In the genomic region with DNA sequence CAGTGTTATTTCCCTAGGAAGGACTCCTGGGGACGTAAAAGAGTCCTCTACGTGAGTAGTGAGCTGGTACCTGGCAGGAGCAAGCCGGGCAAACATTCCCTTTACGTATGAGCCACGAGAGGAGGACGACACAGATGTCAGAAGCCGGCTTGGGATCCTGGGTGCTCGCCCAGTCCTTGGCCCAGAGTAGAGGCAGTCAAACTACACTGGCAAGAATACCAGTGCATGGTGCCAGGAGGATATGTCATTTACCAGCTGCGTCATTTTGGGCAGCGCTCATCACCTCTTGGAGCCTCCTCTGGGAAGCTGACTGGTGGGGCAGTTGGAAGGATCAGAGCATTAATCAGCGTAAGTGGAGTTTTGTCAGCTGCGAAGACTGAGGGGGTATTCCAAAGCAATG, we compare ENCODE assay signal across 9 mouse cellular contexts.
DNase-seq lines count a peak whose midpoint lies in the region; ATAC-seq and TF ChIP-seq lines count a peak whose summit lies in the region.
"Had no signal": no experiment of that assay in that cellular context is flagged by ENCODE, and none has a peak within 500 bp of the region (broad histone marks: within the 10 kb centered on the region; RNA-seq: fewer than 3 reads in every experiment).

No protein-coding gene starts in this region.

- no peak overlapping the region for H3K4me2 ChIP-seq in midbrain, postnatal 0 days (ENCODE audit: low read depth, low read length, poor library complexity, severe bottlenecking)
- no peak overlapping the region for H3K4me2 ChIP-seq in midbrain, embryonic 13.5 days (replicated peaks)
- H3K4me2 ChIP-seq in forebrain, embryonic 16.5 days (ENCODE audit: low read length): no peak overlapping the region
- no peak overlapping the region for H3K4me2 ChIP-seq in midbrain, embryonic 11.5 days

- H3K27me3 ChIP-seq in midbrain, postnatal 0 days (ENCODE audit: insufficient read depth, low read length): no peaks in the 10 kb centered on the region
- no peaks in the 10 kb centered on the region for H3K27me3 ChIP-seq in midbrain, embryonic 13.5 days
- H3K27me3 ChIP-seq in forebrain, embryonic 16.5 days (replicated peaks; ENCODE audit: control insufficient read depth, insufficient read depth, low read length): no peaks in the 10 kb centered on the region
- H3K27me3 ChIP-seq in midbrain, embryonic 11.5 days (ENCODE audit: control insufficient read depth, insufficient read depth, low read length): no peaks in the 10 kb centered on the region

- no peak overlapping the region for H3K27ac ChIP-seq in midbrain, postnatal 0 days (ENCODE audit: low read depth, low read length)
- H3K27ac ChIP-seq in midbrain, embryonic 13.5 days: no peak overlapping the region
- no peak overlapping the region for H3K27ac ChIP-seq in forebrain, embryonic 16.5 days (ENCODE audit: low read length)
- H3K27ac ChIP-seq in midbrain, embryonic 11.5 days (ENCODE audit: low read depth, low read length): no peak overlapping the region
- H3K27ac ChIP-seq: layer of hippocampus, adult 2 months had no signal

- DNase-seq in midbrain, postnatal 0 days (ENCODE audit: low spot score): peak; percentile 75
- peak; percentile 68 to 80 for DNase-seq in heart, postnatal 14 days
- peak; percentile 7 for DNase-seq in right cerebral cortex, postnatal 14 days
- no peak for DNase-seq in midbrain, embryonic 11.5 days (ENCODE audit: low spot score, missing footprints)
- DNase-seq in spleen, adult 12 weeks (ENCODE audit: low spot score): no peak

- H3K9ac ChIP-seq in midbrain, postnatal 0 days (replicated peaks; ENCODE audit: low read length, poor library complexity, severe bottlenecking): no peak overlapping the region
- no peak overlapping the region for H3K9ac ChIP-seq in midbrain, embryonic 13.5 days (replicated peaks)
- no peak overlapping the region for H3K9ac ChIP-seq in forebrain, embryonic 16.5 days (replicated peaks; ENCODE audit: low read depth, low read length)
- H3K9ac ChIP-seq in midbrain, embryonic 11.5 days (ENCODE audit: low read length): no peak overlapping the region

- no peak for ATAC-seq in midbrain, postnatal 0 days (ENCODE audit: low FRiP score)
- ATAC-seq in midbrain, embryonic 13.5 days: no peak
- peak; percentile 83 for ATAC-seq in forebrain, embryonic 16.5 days
- no peak for ATAC-seq in midbrain, embryonic 11.5 days (ENCODE audit: low FRiP score)

- H3K36me3 ChIP-seq in midbrain, postnatal 0 days (ENCODE audit: insufficient read depth, low read length): no peaks in the 10 kb centered on the region
- H3K36me3 ChIP-seq in midbrain, embryonic 13.5 days: no peaks in the 10 kb centered on the region
- H3K36me3 ChIP-seq in forebrain, embryonic 16.5 days (ENCODE audit: control insufficient read depth, insufficient read depth): no peaks in the 10 kb centered on the region
- H3K36me3 ChIP-seq in midbrain, embryonic 11.5 days (ENCODE audit: control insufficient read depth, insufficient read depth, low read length): no peaks in the 10 kb centered on the region

- H3K4me1 ChIP-seq in midbrain, postnatal 0 days (ENCODE audit: insufficient read depth, low read length): no peaks in the 10 kb centered on the region
- no peaks in the 10 kb centered on the region for H3K4me1 ChIP-seq in midbrain, embryonic 13.5 days (replicated peaks)
- peaks cover 8% of the 10 kb centered on the region for H3K4me1 ChIP-seq in forebrain, embryonic 16.5 days (replicated peaks; ENCODE audit: control insufficient read depth, insufficient read depth, low read length)
- H3K4me1 ChIP-seq in midbrain, embryonic 11.5 days (ENCODE audit: control insufficient read depth, insufficient read depth, low read length): no peaks in the 10 kb centered on the region

- H3K4me3 ChIP-seq in midbrain, postnatal 0 days (ENCODE audit: low read depth, low read length): no peak overlapping the region
- no peak overlapping the region for H3K4me3 ChIP-seq in midbrain, embryonic 13.5 days (replicated peaks)
- H3K4me3 ChIP-seq in forebrain, embryonic 16.5 days (replicated peaks; ENCODE audit: low read length): no peak overlapping the region
- no peak overlapping the region for H3K4me3 ChIP-seq in midbrain, embryonic 11.5 days (ENCODE audit: low read depth, low read length)
- H3K4me3 ChIP-seq: layer of hippocampus, adult 2 months; myocyte had no signal

- H3K9me3 ChIP-seq in midbrain, postnatal 0 days (ENCODE audit: low read length): no peaks in the 10 kb centered on the region
- H3K9me3 ChIP-seq in midbrain, embryonic 13.5 days: no peaks in the 10 kb centered on the region
- H3K9me3 ChIP-seq in forebrain, embryonic 16.5 days (ENCODE audit: control insufficient read depth, low read length): no peaks in the 10 kb centered on the region
- no peaks in the 10 kb centered on the region for H3K9me3 ChIP-seq in midbrain, embryonic 11.5 days (ENCODE audit: control insufficient read depth, low read length)

- 90% methylated on average over 12 of the region's 12 CpGs for WGBS in midbrain, postnatal 0 days
- 91% methylated on average over 12 of the region's 12 CpGs for WGBS in midbrain, embryonic 13.5 days
- 66% methylated on average over 12 of the region's 12 CpGs for WGBS in forebrain, embryonic 16.5 days
- WGBS in midbrain, embryonic 11.5 days: 92% methylated on average over 12 of the region's 12 CpGs

- TF ChIP-seq CTCF in midbrain, postnatal 0 days (IDR thresholded peaks at IDR 0.05): no peak

- intact Hi-C loops in heart, postnatal 14 days (cut with DNase I): no loop called here

Comparison
In these comparisons a context has a peak if more than half of its experiments do, and no peak if none do; other contexts are left out.
1. DNase-seq: peak in midbrain, postnatal 0 days (single experiment), heart, postnatal 14 days (2 of 2) and right cerebral cortex, postnatal 14 days (single experiment); none in midbrain, embryonic 11.5 days (single experiment) and spleen, adult 12 weeks (single experiment).